In genomic region chr1:54046923-54047322, GRCm38 (mm10) we compare ENCODE assay signal across 14 mouse cellular contexts.
DNase-seq lines count a peak whose midpoint lies in the region; ATAC-seq lines count a peak whose summit lies in the region.
"Had no signal": no experiment of that assay in that cellular context is flagged by ENCODE, and none has a peak within 500 bp of the region (broad histone marks: within the 10 kb centered on the region; RNA-seq: fewer than 3 reads in every experiment).

No protein-coding gene starts in this region.

- WGBS in hindbrain, embryonic 13.5 days: 65% methylated on average over 1 of the region's 1 CpGs
- WGBS in hindbrain, embryonic 14.5 days: 70% methylated on average over 1 of the region's 1 CpGs

- H3K27me3 ChIP-seq in hindbrain, embryonic 13.5 days: no peaks in the 10 kb centered on the region
- H3K27me3 ChIP-seq in hindbrain, embryonic 14.5 days (ENCODE audit: control insufficient read depth, insufficient read depth, low read length): no peaks in the 10 kb centered on the region
- H3K27me3 ChIP-seq: hindbrain, embryonic 15.5 days had no signal

- no peak overlapping the region for H3K4me2 ChIP-seq in hindbrain, embryonic 13.5 days
- no peak overlapping the region for H3K4me2 ChIP-seq in hindbrain, embryonic 14.5 days (replicated peaks)
- H3K4me2 ChIP-seq: hindbrain, embryonic 15.5 days had no signal

- H3K36me3 ChIP-seq in hindbrain, embryonic 13.5 days: no peaks in the 10 kb centered on the region
- H3K36me3 ChIP-seq in hindbrain, embryonic 14.5 days (replicated peaks; ENCODE audit: control insufficient read depth, insufficient read depth): no peaks in the 10 kb centered on the region
- H3K36me3 ChIP-seq: forebrain, embryonic 10.5 days; hindbrain, embryonic 15.5 days had no signal

- no peak overlapping the region for H3K27ac ChIP-seq in hindbrain, embryonic 13.5 days
- H3K27ac ChIP-seq in hindbrain, embryonic 14.5 days: no peak overlapping the region
- H3K27ac ChIP-seq: forebrain, embryonic 10.5 days; hindbrain, embryonic 15.5 days; layer of hippocampus, adult 2 months; liver, embryonic 14.5 days had no signal

- DNase-seq in gastrocnemius, postnatal 25 days: peak; percentile 7
- no peak for DNase-seq in gastrocnemius, postnatal 10 days
- peak; percentile 23 for DNase-seq in testis, postnatal 14 days (ENCODE audit: low spot score)
- no peak for DNase-seq in testis, postnatal 10 days (ENCODE audit: low spot score)
- peak; percentile 2 for DNase-seq in heart, postnatal 25 days (ENCODE audit: low spot score)
- DNase-seq in hindbrain, embryonic 14.5 days (ENCODE audit: low spot score): no peak
- DNase-seq: cerebellum, adult 2 months; gastrocnemius, postnatal 14 days; retina, postnatal 1 day had no signal

- intact Hi-C loops in heart, postnatal 25 days (cut with DNase I): no loop called here

- H3K4me3 ChIP-seq in hindbrain, embryonic 13.5 days: no peak overlapping the region
- H3K4me3 ChIP-seq in hindbrain, embryonic 14.5 days (replicated peaks; ENCODE audit: low read length): no peak overlapping the region
- H3K4me3 ChIP-seq: forebrain, embryonic 10.5 days; hindbrain, embryonic 15.5 days; layer of hippocampus, adult 2 months had no signal

- H3K9me3 ChIP-seq in hindbrain, embryonic 13.5 days: no peaks in the 10 kb centered on the region
- H3K9me3 ChIP-seq in hindbrain, embryonic 14.5 days (ENCODE audit: control insufficient read depth, low read length): no peaks in the 10 kb centered on the region
- H3K9me3 ChIP-seq: forebrain, embryonic 10.5 days; hindbrain, embryonic 15.5 days had no signal

- no peak for ATAC-seq in hindbrain, embryonic 13.5 days (ENCODE audit: low FRiP score)
- no peak for ATAC-seq in hindbrain, embryonic 14.5 days (ENCODE audit: low FRiP score)

- no peaks in the 10 kb centered on the region for H3K4me1 ChIP-seq in hindbrain, embryonic 13.5 days (replicated peaks)
- no peaks in the 10 kb centered on the region for H3K4me1 ChIP-seq in hindbrain, embryonic 14.5 days (replicated peaks; ENCODE audit: control insufficient read depth, insufficient read depth, low read length)
- H3K4me1 ChIP-seq: forebrain, embryonic 10.5 days; hindbrain, embryonic 15.5 days had no signal

- H3K9ac ChIP-seq in hindbrain, embryonic 13.5 days: no peak overlapping the region
- H3K9ac ChIP-seq in hindbrain, embryonic 14.5 days: no peak overlapping the region
- H3K9ac ChIP-seq: hindbrain, embryonic 15.5 days; liver, embryonic 14.5 days had no signal

Comparison
In these comparisons a context has a peak if more than half of its experiments do, and no peak if none do; other contexts are left out.
1. DNase-seq: peak in gastrocnemius, postnatal 25 days (single experiment), testis, postnatal 14 days (single experiment) and heart, postnatal 25 days (single experiment); none in gastrocnemius, postnatal 10 days (single experiment), testis, postnatal 10 days (single experiment) and hindbrain, embryonic 14.5 days (single experiment).